Comparison of ENCODE assay signal across 47 mouse cellular contexts in the genomic region with DNA sequence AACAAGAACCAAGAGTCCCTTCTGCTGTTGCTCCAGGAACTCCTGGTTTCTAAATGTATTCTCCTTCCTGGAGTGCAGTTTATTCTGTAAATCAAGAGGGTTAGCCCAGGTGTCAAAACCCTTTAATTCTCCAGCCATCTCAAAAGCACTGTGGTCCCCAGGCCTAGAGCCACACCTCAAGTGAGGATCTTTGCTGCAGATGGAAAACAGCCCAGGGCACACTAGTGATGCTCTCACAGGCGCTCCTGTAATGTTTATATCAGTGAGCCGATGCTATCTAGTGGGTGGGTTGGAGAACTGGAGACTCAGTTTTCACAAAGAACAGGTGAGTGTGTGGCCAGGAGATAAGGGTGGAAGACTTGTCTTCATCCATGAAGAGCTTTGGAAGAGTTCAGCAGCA. TPM values are rescaled to one million over a fixed set of nuclear protein-coding genes. Genes with fewer than 3 reads are reported as not detected.
"Had no signal": no experiment of that assay in that cellular context is flagged by ENCODE, and none has a peak within 500 bp of the region (broad histone marks: within the 10 kb centered on the region; RNA-seq: fewer than 3 reads in every experiment).

Gene Gm12169 (plus strand): TSS at position 301 of the 400 bp plus-strand sequence.

- H3K4me2 ChIP-seq: limb, embryonic 12.5 days; limb, embryonic 13.5 days; limb, embryonic 15.5 days; liver, embryonic 11.5 days; liver, embryonic 12.5 days; liver, embryonic 13.5 days; liver, embryonic 15.5 days; lung, embryonic 14.5 days; lung, embryonic 15.5 days; midbrain, embryonic 11.5 days; midbrain, embryonic 12.5 days; midbrain, embryonic 13.5 days; midbrain, embryonic 15.5 days; neural tube, embryonic 12.5 days had no signal

- H3K27me3 ChIP-seq: limb, embryonic 12.5 days; limb, embryonic 13.5 days; limb, embryonic 15.5 days; liver, embryonic 12.5 days; liver, embryonic 13.5 days; liver, embryonic 15.5 days; lung, embryonic 15.5 days; megakaryocyte, embryonic 14.5 days; midbrain, embryonic 12.5 days; midbrain, embryonic 13.5 days; midbrain, embryonic 15.5 days; neural tube, embryonic 12.5 days had no signal

- H3K4me3 ChIP-seq: limb, embryonic 10.5 days; limb, embryonic 12.5 days; limb, embryonic 13.5 days; limb, embryonic 15.5 days; liver, embryonic 12.5 days; liver, embryonic 13.5 days; liver, embryonic 15.5 days; lung, embryonic 15.5 days; megakaryocyte, embryonic 14.5 days; midbrain, embryonic 10.5 days; midbrain, embryonic 12.5 days; midbrain, embryonic 13.5 days; midbrain, embryonic 15.5 days; myocyte; neural tube, embryonic 12.5 days had no signal

- H3K9me3 ChIP-seq: limb, embryonic 10.5 days; limb, embryonic 12.5 days; limb, embryonic 13.5 days; limb, embryonic 15.5 days; liver, embryonic 12.5 days; liver, embryonic 13.5 days; liver, embryonic 15.5 days; lung, embryonic 15.5 days; megakaryocyte, embryonic 14.5 days; midbrain, embryonic 10.5 days; midbrain, embryonic 12.5 days; midbrain, embryonic 13.5 days; midbrain, embryonic 15.5 days; neural tube, embryonic 12.5 days had no signal

- H3K27ac ChIP-seq: limb, embryonic 10.5 days; limb, embryonic 12.5 days; limb, embryonic 13.5 days; limb, embryonic 15.5 days; liver, embryonic 12.5 days; liver, embryonic 13.5 days; liver, embryonic 14.5 days; liver, embryonic 15.5 days; lung, embryonic 15.5 days; macrophage; midbrain, embryonic 10.5 days; midbrain, embryonic 12.5 days; midbrain, embryonic 13.5 days; midbrain, embryonic 15.5 days; neural tube, embryonic 12.5 days had no signal

- H3K9ac ChIP-seq: limb, embryonic 12.5 days; limb, embryonic 13.5 days; limb, embryonic 15.5 days; liver, embryonic 12.5 days; liver, embryonic 13.5 days; liver, embryonic 14.5 days; liver, embryonic 15.5 days; liver, postnatal 0 days; lung, embryonic 14.5 days; lung, embryonic 15.5 days; midbrain, embryonic 12.5 days; midbrain, embryonic 13.5 days; midbrain, embryonic 15.5 days; neural tube, embryonic 12.5 days had no signal

- DNase-seq: left cerebral cortex, postnatal 4 days; liver; liver, embryonic 13.5 days; liver, postnatal 0 days; lung, adult 18-20 months; lung, adult 2 months; lung, embryonic 14.5 days; lung, postnatal 10 days; lung, postnatal 14 days; lung, postnatal 36 days; lung, postnatal 4 days; midbrain, embryonic 14.5 days had no signal

- H3K4me1 ChIP-seq: limb, embryonic 10.5 days; limb, embryonic 12.5 days; limb, embryonic 13.5 days; limb, embryonic 15.5 days; liver, embryonic 12.5 days; liver, embryonic 13.5 days; liver, embryonic 15.5 days; lung, embryonic 15.5 days; megakaryocyte, embryonic 14.5 days; midbrain, embryonic 10.5 days; midbrain, embryonic 12.5 days; midbrain, embryonic 13.5 days; midbrain, embryonic 15.5 days; neural tube, embryonic 12.5 days had no signal

- ATAC-seq: liver, embryonic 12.5 days; liver, postnatal 0 days; lung, postnatal 0 days; midbrain, embryonic 13.5 days; midbrain, embryonic 15.5 days; midbrain, embryonic 16.5 days had no signal

- H3K36me3 ChIP-seq: limb, embryonic 10.5 days; limb, embryonic 12.5 days; limb, embryonic 13.5 days; limb, embryonic 15.5 days; liver, embryonic 12.5 days; liver, embryonic 13.5 days; liver, embryonic 15.5 days; lung, embryonic 15.5 days; midbrain, embryonic 10.5 days; midbrain, embryonic 12.5 days; midbrain, embryonic 13.5 days; midbrain, embryonic 15.5 days; neural tube, embryonic 12.5 days had no signal

RNA-seq across cellular contexts. Expression of gene Gm12169, which starts in this region (rescaled TPM):
- total RNA-seq: left cerebral cortex, postnatal 10 days; left cerebral cortex, postnatal 14 days; left cerebral cortex, postnatal 25 days; left cerebral cortex, postnatal 36 days; left cerebral cortex, postnatal 4 days; liver, adult 2 months; megakaryocyte progenitor cell, adult 5-6 weeks; megakaryocyte, adult 5-6 weeks; megakaryocyte-erythroid progenitor cell, adult 5-6 weeks; midbrain, postnatal 0 days; monocyte, adult 5-6 weeks had no signal
- polyA plus RNA-seq: limb, embryonic 10.5 days; limb, embryonic 11.5 days; limb, embryonic 12.5 days; limb, embryonic 13.5 days; limb, embryonic 14.5 days; limb, embryonic 15.5 days; liver, adult 2 months; liver, embryonic 11.5 days; liver, embryonic 12.5 days; liver, embryonic 13.5 days; liver, embryonic 14.5 days; liver, embryonic 15.5 days; liver, embryonic 16.5 days; liver, postnatal 0 days; lung, adult 2 months; lung, embryonic 14.5 days; lung, embryonic 15.5 days; lung, embryonic 16.5 days; lung, postnatal 0 days; macrophage; midbrain, embryonic 10.5 days; midbrain, embryonic 11.5 days; midbrain, embryonic 12.5 days; midbrain, embryonic 13.5 days; midbrain, embryonic 14.5 days; midbrain, embryonic 15.5 days; midbrain, embryonic 16.5 days; midbrain, postnatal 0 days; myocyte; neural tube, embryonic 11.5 days; neural tube, embryonic 12.5 days had no signal
